ENCODE assay signal across 8 mouse cellular contexts in the genomic region with DNA sequence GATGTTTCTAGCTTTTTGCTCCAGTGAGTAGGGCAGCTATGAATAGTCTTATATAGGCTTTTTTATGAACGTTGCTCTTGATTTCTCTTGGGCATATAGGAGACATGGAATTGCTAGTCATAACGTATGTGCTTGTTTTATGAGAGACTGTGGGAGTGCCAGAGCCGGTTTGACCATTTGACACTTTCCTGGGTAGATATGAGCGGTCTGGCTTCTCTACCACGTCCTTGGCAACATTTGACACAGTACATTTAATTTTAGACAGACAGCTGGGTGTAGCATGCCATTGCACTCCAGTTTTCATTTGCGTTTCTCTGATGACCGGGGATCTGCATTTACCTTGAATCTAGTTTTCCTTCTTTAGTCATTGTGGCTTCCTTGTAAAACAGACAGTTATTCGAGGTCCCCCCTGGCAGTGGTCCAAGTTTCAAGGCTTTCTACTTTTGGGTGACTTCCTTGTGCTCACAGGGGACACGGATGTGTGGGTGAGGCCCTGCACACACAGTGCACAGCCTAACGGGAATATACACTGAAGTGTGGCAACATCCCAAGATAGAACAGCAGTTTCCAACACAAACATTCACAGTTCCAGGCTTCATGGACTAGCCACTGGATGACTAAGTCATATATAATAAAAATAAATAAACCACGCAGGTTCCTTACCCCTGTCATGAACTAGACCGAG.
DNase-seq lines count a peak whose midpoint lies in the region; ATAC-seq lines count a peak whose summit lies in the region.

No protein-coding gene starts in this region.

- H3K4me1 ChIP-seq in limb, embryonic 15.5 days = peaks cover 6% of the 10 kb centered on the region

- 44% methylated on average over 12 of the region's 12 CpGs for WGBS in limb, embryonic 15.5 days

- peak overlapping the region; percentile 47; the same call in 1 of the 2 replicates for H3K27ac ChIP-seq in limb, embryonic 15.5 days

- no peak overlapping the region for H3K9ac ChIP-seq in limb, embryonic 15.5 days

- no peaks in the 10 kb centered on the region for H3K27me3 ChIP-seq in limb, embryonic 15.5 days

- no peak overlapping the region for H3K4me3 ChIP-seq in limb, embryonic 15.5 days

- DNase-seq in CD4-positive, CD25-positive, alpha-beta regulatory T cell, adult 2 months (ENCODE audit: low read depth, low spot score) = peak; percentile 43
- DNase-seq in layer of hippocampus, postnatal 10 days (ENCODE audit: low spot score in 2 of 2) = peak; percentile 13 to 27
- DNase-seq in layer of hippocampus, adult 18-20 months (ENCODE audit: low spot score in 2 of 2) = no peak
- DNase-seq in adrenal gland, postnatal 10 days = peak; percentile 47
- no peak for DNase-seq in adipocyte (ENCODE audit: low spot score)
- DNase-seq in urinary bladder, adult 18-20 months (ENCODE audit: low spot score in 2 of 2) = no peak

- no peak overlapping the region for H3K4me2 ChIP-seq in limb, embryonic 15.5 days

- ATAC-seq in CD4-positive, CD25-positive, alpha-beta regulatory T cell, adult 4 months = no peak
- no peak for ATAC-seq in limb, embryonic 15.5 days (ENCODE audit: insufficient number of reproducible peaks, low FRiP score, low TSS enrichment, low read depth)

- no peaks in the 10 kb centered on the region for H3K36me3 ChIP-seq in limb, embryonic 15.5 days

- no peaks in the 10 kb centered on the region for H3K9me3 ChIP-seq in limb, embryonic 15.5 days

Comparison
In these comparisons a context has a peak if more than half of its experiments do, and no peak if none do; other contexts are left out.
1. DNase-seq: peak in CD4-positive, CD25-positive, alpha-beta regulatory T cell, adult 2 months (single experiment), layer of hippocampus, postnatal 10 days (2 of 2) and adrenal gland, postnatal 10 days (single experiment); none in layer of hippocampus, adult 18-20 months (0 of 2), adipocyte (single experiment) and urinary bladder, adult 18-20 months (0 of 2).